Mouse (Mus musculus) kidney, postnatal 4 days (tissue): Measurements from ENCODE around the gene Tnfaip8l2.
A peak's percentile ranks its signal among the peaks of the same experiment; 100 is the strongest.
"Not testable (repeated sequence)": the region's sequence is repeated elsewhere in the genome, so short reads cannot be mapped to it uniquely, and the experiment has no call there.

ENCODE experiments used
- DNase-seq, 2 experiments: peaks; one replicate each; pipeline ENCODE4 v3.0.0; 2021; ENCODE audit warnings: mixed read lengths in 2 of 2

The Tnfaip8l2 gene

GRCm38 (mm10) chr3:95159987-95160963 is 18.1 kb upstream of the Tnfaip8l2 start, which contains the start of gene Sema6c:
Sema6c (plus strand) TSS chr3:95160457.
- DNase-seq: peak; percentile 91 to 94

DNA sequence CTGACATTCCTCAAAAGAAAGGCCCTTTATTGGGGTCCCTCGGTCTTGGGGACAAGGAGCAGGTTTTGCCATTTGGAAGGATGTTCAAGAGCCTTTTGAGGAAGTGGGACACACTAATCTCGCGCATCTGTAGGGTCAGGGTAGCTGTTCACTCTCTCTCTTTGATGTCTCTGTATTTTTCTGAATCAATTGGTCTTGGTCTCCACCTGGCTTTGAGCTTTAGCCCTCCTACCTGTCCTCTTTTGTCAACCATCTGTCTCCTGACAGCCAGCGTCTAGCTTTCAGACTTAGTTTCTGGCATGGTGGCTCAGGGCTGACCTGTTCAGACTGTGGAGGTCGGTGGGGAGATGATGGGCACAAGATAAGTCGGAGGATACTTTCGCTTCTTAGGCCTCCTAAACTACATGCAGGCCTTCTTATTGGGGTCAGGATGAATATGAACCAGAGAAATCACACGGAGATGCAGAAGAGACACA is 17.4 kb upstream of the Tnfaip8l2 start:
- no peak for DNase-seq

- peak; percentile 64 to 67 for DNase-seq
These were observed 11.7 kb upstream of the Tnfaip8l2 start for GRCm38 (mm10) chr3:95153874-95154273.

DNA sequence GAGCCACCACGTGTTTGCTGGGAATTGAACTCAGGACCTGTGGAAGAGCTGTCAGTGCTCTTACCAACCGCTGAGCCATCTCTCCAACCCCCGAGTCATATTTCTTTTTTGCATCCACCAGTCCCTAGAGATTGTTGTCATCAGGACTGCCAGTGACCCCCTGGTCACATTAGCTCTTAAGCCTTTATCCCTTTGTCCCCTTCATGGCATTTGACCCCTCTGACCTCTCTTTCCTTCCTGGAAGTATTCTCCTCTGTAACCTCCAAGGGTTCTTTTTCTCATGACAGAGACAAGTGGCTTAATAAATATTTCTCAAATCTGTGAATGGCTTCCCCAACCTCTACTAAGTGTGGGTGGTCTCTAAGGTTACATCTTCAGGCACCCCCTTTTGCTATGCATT is 5.8 kb upstream of the Tnfaip8l2 start:
- DNase-seq: no peak

DNA sequence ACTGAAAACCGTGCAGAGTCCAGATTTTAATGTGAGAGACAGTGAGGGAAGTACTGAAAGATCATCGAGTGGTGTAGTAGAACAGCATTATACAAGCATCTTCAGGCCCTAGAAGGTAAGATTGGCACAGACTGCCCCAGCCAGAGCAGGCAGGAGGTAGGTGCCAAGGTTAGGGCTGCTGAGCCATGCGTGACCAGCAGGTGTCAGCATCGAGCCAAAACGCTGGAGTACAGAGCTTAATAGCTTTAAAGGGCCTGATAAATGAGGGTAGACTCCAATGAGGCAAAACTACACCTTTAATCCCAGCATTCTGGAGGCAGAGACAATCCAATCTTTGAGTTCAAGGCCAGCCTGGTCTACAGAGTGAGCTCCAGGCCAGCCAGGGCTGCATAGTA is 454 bp upstream of the Tnfaip8l2 start:
- peak; percentile 92 to 93 for DNase-seq

DNA sequence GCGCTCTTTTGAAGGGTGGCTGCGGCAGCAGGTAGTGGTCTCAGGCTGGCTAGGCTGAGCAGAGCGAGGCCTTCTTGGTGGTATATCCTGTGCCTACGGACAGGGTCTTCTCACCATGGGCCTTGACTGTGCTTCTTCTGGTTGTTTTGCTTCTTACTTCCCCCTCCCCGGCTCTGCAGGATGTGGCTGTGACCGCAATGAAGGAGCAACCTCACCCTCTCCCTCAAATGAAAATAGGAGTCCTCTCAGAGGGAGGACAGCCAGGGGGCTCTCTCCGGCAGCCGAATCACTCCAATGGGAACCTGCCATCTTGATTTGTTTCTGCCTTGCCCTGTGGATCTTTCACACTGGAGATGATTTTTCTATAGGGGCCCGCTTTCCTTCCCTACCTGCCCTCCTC is 686 bp downstream of the Tnfaip8l2 start:
- DNase-seq: no peak

DNA sequence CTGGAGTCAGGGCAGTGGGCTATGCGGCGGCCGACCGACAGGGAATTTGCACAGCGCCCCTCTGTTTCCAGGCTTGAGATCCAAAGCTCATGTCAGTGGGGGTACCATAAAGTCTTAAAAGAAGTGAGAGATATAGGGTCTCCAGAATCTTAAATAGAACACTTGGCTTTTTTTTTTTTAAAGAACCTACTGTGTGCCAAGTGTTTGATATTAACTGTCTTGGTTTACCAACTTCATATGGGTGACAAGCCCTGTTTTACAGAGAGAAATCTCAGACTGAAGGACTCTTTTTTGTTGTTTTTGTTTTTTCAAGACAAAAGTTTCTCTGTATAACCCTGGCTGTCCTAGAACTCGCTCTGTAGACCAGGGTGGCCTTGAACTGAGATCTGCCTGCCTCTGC is 1.4 kb downstream of the Tnfaip8l2 start:
- no peak for DNase-seq

DNA sequence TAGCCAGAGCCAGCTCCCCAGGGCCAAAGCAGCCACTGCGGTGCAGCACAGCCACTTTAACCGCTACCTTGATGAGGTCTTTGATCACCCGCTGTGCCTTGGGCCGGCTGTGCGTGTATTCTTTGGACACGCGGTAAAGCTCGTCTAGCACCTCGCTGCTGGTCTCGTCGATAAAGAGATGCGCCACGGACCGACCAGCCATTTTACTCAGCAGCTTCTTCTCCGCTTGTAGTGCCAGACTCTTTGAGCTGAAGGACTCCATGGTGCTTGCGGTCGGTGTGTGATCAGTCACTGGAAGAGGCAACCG is 1.9 kb downstream of the Tnfaip8l2 start:
- no peak for DNase-seq

- DNase-seq: no peak
These were observed 2.4 kb downstream of the Tnfaip8l2 start for GRCm38 (mm10) chr3:95139586-95140288.

GRCm38 (mm10) chr3:95136336-95136735 is 5.8 kb downstream of the Tnfaip8l2 start:
- DNase-seq: no peak

- DNase-seq: no peak
These were observed 6.6 kb downstream of the Tnfaip8l2 start for GRCm38 (mm10) chr3:95135433-95136052.

DNA sequence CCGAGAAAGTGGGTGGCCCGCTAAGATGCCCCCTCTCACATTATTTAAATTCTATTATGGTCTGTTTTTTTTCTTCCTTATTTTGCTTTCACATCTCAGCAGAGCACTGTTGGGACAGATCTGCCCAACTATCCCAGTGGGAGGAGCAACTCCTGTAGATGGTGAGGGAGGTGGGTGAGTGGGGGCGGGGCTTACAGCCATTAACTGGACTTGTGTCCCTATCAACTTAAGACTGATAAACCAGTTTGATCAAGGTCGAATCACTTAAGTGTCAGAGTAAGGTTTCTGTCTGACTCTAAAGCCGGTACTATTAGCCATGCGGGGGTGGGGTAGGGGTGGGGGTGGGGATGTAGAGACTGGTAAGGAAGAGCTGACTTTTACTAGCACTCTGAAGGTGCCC is 7.1 kb downstream of the Tnfaip8l2 start:
- DNase-seq: peak; percentile 79 to 83

GRCm38 (mm10) chr3:95134133-95134532 is 8.0 kb downstream of the Tnfaip8l2 start:
- DNase-seq: not testable (repeated sequence)

DNA sequence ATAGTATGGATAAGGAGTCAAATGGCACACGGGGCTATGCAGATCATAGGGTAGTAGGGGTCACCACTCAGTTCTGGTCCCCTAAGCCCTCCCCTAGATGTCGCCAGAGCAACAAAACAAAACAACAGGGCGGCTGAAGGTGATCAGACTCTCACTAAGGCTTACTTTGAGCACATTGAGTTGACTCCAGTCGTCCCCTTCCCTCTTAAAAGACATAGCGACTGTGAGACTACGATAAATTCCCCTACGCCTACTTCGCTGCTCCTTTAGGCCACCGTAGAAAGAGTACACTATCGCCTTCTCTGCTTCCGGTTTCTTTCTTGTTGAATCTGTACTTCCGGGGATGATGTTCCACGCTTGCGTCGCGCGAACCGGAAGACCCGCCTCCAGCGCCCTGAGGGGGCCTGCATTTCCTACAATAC is 8.5 kb downstream of the Tnfaip8l2 start, which contains the start of the genes Scnm1 and Lysmd1:
Gene Scnm1 (minus strand): TSS at position 332 of the 422 bp plus-strand sequence.
Gene Lysmd1 (plus strand): TSS at position 409 of the 422 bp plus-strand sequence.
- peak; percentile 89 to 93 for DNase-seq

- DNase-seq: no peak
These were observed 9.0 kb downstream of the Tnfaip8l2 start for GRCm38 (mm10) chr3:95133176-95133575.

- DNase-seq: not testable (repeated sequence)
These were observed 9.8 kb downstream of the Tnfaip8l2 start for GRCm38 (mm10) chr3:95132389-95132788.

- DNase-seq: no peak
These were observed 12.1 kb downstream of the Tnfaip8l2 start for GRCm38 (mm10) chr3:95130081-95130480.

DNA sequence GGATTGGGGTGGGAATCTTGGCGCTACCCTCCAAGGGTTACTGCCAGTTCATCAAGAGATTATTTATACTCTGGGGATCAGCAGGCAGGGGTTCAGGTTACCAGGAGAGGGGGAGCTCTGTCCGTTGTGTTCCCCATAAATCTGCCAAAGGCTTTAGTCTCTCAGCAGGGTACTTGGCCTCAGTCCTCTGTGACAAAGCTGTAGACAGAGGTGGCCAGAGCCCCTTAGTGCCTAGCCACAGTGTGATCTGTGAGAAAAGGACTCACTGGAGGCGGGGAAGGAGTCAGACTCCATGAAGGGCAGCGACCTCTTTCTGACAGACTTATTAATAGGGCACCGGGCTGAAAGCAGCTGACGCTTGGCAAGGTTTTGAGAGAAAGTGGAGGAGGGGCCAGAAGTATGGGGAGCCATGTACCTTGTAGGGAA is 12.9 kb downstream of the Tnfaip8l2 start:
- peak; percentile 44 to 67 for DNase-seq

DNA sequence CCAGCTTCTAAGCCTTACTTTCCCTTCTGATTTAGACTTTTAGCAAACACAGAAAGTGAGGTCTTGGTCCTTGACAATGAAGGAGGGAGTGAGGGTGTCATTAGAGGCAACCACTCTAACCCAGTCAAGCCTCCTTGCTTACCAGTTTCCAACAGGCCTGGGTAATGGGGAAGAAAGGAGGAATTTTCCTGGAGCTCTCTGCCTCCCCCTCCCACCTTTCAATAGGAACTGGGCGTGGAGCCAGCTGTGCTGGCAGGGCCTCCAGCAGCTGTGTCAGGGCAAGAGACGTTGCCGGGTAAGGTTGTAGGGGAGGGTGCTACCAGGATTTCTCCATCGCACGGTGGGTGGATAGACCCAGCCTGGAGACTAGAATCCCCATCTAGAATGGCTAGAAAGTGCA is 17.2 kb downstream of the Tnfaip8l2 start:
- DNase-seq: peak; percentile 68 to 77

DNA sequence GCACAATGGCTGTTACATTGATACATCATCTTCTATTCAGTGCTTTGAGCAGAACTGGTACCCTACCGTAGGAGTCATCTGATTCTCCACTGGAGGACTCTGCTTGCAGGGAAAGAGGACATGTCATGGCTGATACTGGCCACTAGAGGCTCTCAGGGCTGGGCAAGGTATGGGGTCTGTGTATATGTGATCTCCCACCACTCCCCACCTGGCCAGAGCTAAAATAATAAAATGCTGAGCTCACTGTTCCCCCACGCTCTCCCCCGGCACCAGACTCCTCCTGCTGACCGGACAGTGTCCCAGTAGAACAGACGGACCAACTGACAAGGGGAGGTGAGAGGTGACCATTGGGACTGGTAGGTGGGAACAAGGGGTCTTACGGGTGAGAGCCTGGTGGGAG is 17.9 kb downstream of the Tnfaip8l2 start, which contains the start of gene Tmod4:
Gene Tmod4 (plus strand): TSS at position 231 of the 400 bp plus-strand sequence.
- peak; percentile 34 to 53 for DNase-seq

DNA sequence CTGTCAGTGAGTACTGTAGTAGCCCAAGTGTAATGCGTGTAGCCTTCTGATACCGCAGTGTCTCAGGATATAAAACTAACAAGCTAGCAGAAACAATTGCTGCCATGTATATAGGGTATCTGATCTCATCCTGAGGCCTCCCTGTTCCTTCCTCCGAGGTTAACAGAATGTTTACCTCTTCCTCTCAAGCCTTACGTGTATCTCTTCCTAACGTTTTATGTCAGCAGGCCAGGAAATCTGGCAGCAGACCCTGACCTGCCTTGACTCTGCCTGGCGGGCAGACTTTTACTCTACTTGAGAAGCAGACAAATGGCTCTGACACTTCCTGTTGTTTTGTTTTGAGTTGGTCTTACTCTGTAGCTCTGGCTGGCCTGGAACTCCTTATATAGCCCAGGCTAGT is 20.6 kb downstream of the Tnfaip8l2 start:
- peak in 1 of 2 experiments; percentile 35 for DNase-seq

DNA sequence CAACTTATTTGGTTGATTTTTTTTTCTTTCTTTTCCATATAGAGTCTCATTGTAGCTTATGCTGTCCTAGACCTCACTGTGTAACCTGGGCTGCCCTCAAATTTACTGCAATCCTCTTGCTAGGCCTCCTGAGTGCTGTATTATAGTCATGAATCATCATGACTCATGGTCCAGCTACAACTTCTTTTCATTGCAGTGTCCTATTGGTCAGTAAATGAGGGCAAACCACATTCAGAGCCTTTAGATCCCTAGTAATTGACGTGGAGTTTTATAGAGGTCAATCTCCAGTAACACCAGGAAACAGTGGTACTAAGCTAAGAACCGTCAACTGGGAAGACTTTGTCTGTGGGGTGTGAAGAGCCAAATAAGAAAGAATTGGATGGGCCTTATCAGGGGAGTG is 24.4 kb downstream of the Tnfaip8l2 start:
- DNase-seq: no peak

DNA sequence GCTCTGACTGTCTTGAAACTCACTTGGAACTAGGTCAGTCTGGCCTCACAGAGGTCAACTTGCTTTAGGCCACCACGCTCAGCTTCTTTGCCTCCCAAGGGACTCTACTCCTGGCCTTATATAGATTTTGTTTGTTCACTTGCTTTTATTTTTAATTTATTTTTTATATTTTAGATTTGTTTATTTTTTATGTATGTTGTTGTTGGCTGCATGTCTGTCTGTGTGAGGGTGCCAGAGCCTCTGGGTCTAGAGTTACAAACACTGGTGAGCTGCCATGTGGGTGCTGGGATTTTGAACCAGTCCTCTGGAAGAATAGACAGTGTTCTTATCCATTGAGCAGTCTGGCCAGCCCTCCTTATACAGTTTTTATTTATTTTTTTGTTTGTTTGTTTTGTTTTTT is 29.4 kb downstream of the Tnfaip8l2 start:
- DNase-seq: no peak
